Mouse (Mus musculus): Measurements from ENCODE around the gene Sco1. TPM values are rescaled to one million over a fixed set of nuclear protein-coding genes. Genes with fewer than 3 reads are reported as not detected.
"Not testable (repeated sequence)": the region's sequence is repeated elsewhere in the genome, so short reads cannot be mapped to it uniquely, and the experiment has no call there.

Gene Sco1
- polyA plus RNA-seq, 1 experiment from 2014 or later = 21.7 TPM

GRCm38 (mm10) chr11:67020948-67021347 lies 31.5 kb upstream of the Sco1 start:
- Histone ChIP-seq H3K36me3 (ENCODE audit: control insufficient read depth, insufficient read depth, low read length) (no peaks in the 10 kb centered on the region), H3K27ac (replicated peaks; ENCODE audit: low read depth, low read length) (no peak overlapping the region), H3K4me3 (ENCODE audit: low read depth, low read length) (no peak overlapping the region), H3K4me2 (ENCODE audit: low read depth, severe bottlenecking) (no peak overlapping the region), H3K27me3 (ENCODE audit: control insufficient read depth, insufficient read depth, low read length) (no peaks in the 10 kb centered on the region), H3K9me3 (ENCODE audit: control insufficient read depth, low read length) (no peaks in the 10 kb centered on the region), H3K9ac (ENCODE audit: low read length) (no peak overlapping the region), H3K4me1 (ENCODE audit: control insufficient read depth, insufficient read depth, low read length) (0 out of 2 replicates have a peak, but pooled peaks cover 3% of the 10 kb centered on the region)
- ATAC-seq (ENCODE audit: insufficient number of reproducible peaks, low FRiP score, low TSS enrichment, low read depth) (no peak), DNase-seq (ENCODE audit: low spot score) (peak; percentile 79)
- 3% methylated on average over 12 of the region's 12 CpGs for WGBS

DNA sequence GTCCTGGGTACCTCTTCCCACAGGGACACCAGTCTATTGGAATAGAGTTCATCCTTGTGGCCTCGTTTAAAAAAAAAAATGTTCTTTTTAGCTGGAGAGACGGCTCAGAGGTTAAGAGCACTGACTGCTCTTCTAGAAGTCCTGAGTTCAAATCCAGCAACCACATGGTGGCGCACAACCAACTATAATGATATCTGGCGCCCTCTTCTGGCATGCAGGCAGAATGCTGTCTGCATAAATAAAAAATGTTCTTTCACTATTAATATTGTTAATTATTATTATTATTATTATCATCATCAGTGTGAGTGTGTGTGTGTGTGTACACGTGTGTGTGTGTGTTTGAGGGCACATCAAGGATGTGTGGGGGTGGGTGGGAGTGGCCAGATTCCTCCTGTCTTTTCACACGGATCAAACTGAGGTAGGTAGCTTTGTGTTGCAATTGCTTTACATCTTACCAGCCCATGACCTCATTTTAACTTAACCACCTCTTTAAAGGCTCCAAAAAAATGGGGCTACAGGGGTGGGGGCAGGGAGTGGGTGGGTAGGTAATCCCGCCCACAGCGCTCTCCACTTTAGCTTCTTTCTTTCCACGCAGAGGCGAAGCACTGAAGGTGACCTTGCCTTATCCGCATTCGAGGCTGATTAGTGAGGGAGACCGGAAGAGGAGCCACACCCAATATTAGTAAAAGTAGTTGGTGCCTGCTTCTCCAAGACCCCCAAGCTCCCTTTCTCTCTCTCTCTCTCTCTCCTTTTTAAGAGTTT lies 29.9 kb upstream of the Sco1 start:
- DNase-seq (ENCODE audit: low spot score) = no peak
- Histone ChIP-seq H3K4me3 (ENCODE audit: low read depth, low read length) (no peak overlapping the region), H3K9me3 (ENCODE audit: control insufficient read depth, low read length) (no peaks in the 10 kb centered on the region), H3K36me3 (ENCODE audit: control insufficient read depth, insufficient read depth, low read length) (no peaks in the 10 kb centered on the region), H3K27me3 (ENCODE audit: control insufficient read depth, insufficient read depth, low read length) (no peaks in the 10 kb centered on the region), H3K27ac (replicated peaks; ENCODE audit: low read depth, low read length) (no peak overlapping the region), H3K9ac (ENCODE audit: low read length) (no peak overlapping the region), H3K4me2 (ENCODE audit: low read depth, severe bottlenecking) (no peak overlapping the region), H3K4me1 (ENCODE audit: control insufficient read depth, insufficient read depth, low read length) (0 out of 2 replicates have a peak, but pooled peaks cover 3% of the 10 kb centered on the region)
- ATAC-seq (ENCODE audit: insufficient number of reproducible peaks, low FRiP score, low TSS enrichment, low read depth) = no peak
- 90% methylated on average over 13 of the region's 13 CpGs for WGBS

- H3K4me1 ChIP-seq (ENCODE audit: control insufficient read depth, insufficient read depth, low read length); H3K4me2 ChIP-seq (ENCODE audit: low read depth, severe bottlenecking); ATAC-seq (ENCODE audit: insufficient number of reproducible peaks, low FRiP score, low TSS enrichment, low read depth); H3K9ac ChIP-seq (ENCODE audit: low read length); H3K36me3 ChIP-seq (ENCODE audit: control insufficient read depth, insufficient read depth, low read length); H3K27ac ChIP-seq (replicated peaks; ENCODE audit: low read depth, low read length); H3K9me3 ChIP-seq (ENCODE audit: control insufficient read depth, low read length); H3K27me3 ChIP-seq (ENCODE audit: control insufficient read depth, insufficient read depth, low read length); H3K4me3 ChIP-seq (ENCODE audit: low read depth, low read length); DNase-seq (ENCODE audit: low spot score): not testable (repeated sequence)
- WGBS = 33% methylated on average over 1 of the region's 1 CpGs
Measured at GRCm38 (mm10) chr11:67023191-67023590, 29.3 kb upstream of the Sco1 start.

- whole genome bisulfite sequencing = 41% methylated on average over 6 of the region's 6 CpGs
- Histone ChIP-seq H3K9me3 (ENCODE audit: control insufficient read depth, low read length) (no peaks in the 10 kb centered on the region), H3K4me2 (ENCODE audit: low read depth, severe bottlenecking) (no peak overlapping the region), H3K27me3 (ENCODE audit: control insufficient read depth, insufficient read depth, low read length) (no peaks in the 10 kb centered on the region), H3K4me3 (ENCODE audit: low read depth, low read length) (no peak overlapping the region), H3K9ac (ENCODE audit: low read length) (no peak overlapping the region), H3K36me3 (ENCODE audit: control insufficient read depth, insufficient read depth, low read length) (no peaks in the 10 kb centered on the region), H3K27ac (replicated peaks; ENCODE audit: low read depth, low read length) (no peak overlapping the region), H3K4me1 (ENCODE audit: control insufficient read depth, insufficient read depth, low read length) (no peaks in the 10 kb centered on the region)
- DNase-seq (ENCODE audit: low spot score) (no peak), ATAC-seq (ENCODE audit: insufficient number of reproducible peaks, low FRiP score, low TSS enrichment, low read depth) (no peak)
Measured at GRCm38 (mm10) chr11:67023802-67024340, 28.6 kb upstream of the Sco1 start.

- no peaks in the 10 kb centered on the region for H3K4me1 ChIP-seq (ENCODE audit: control insufficient read depth, insufficient read depth, low read length)
- H3K27ac ChIP-seq (replicated peaks; ENCODE audit: low read depth, low read length) = no peak within 1 kb of the TSS
- H3K9me3 ChIP-seq (ENCODE audit: control insufficient read depth, low read length) = no peaks in the 10 kb centered on the region
- peak; percentile 96 for ATAC-seq (ENCODE audit: insufficient number of reproducible peaks, low FRiP score, low TSS enrichment, low read depth)
- H3K36me3 ChIP-seq (ENCODE audit: control insufficient read depth, insufficient read depth, low read length) = no peaks in the 10 kb centered on the region
- WGBS = 3% methylated on average over 29 of the region's 35 CpGs
- H3K9ac ChIP-seq (ENCODE audit: low read length) = peak within 1 kb of the TSS; percentile 66
- peak; percentile 94 for DNase-seq (ENCODE audit: low spot score)
- H3K4me2 ChIP-seq (ENCODE audit: low read depth, severe bottlenecking) = peak within 1 kb of the TSS; percentile 47
- peak within 1 kb of the TSS; percentile 38 for H3K4me3 ChIP-seq (ENCODE audit: low read depth, low read length)
- H3K27me3 ChIP-seq (ENCODE audit: control insufficient read depth, insufficient read depth, low read length) = no peaks in the 10 kb centered on the region
Measured at GRCm38 (mm10) chr11:67024867-67025477, 27.5 kb upstream of the Sco1 start, which contains the start of gene Tmem220. Tmem220 (plus strand) TSS chr11:67025154.

GRCm38 (mm10) chr11:67030904-67031602 lies 21.4 kb upstream of the Sco1 start:
- Histone ChIP-seq H3K9ac (ENCODE audit: low read length) (no peak overlapping the region), H3K27ac (replicated peaks; ENCODE audit: low read depth, low read length) (no peak overlapping the region), H3K27me3 (ENCODE audit: control insufficient read depth, insufficient read depth, low read length) (no peaks in the 10 kb centered on the region), H3K4me3 (ENCODE audit: low read depth, low read length) (no peak overlapping the region), H3K9me3 (ENCODE audit: control insufficient read depth, low read length) (no peaks in the 10 kb centered on the region), H3K4me2 (ENCODE audit: low read depth, severe bottlenecking) (no peak overlapping the region), H3K4me1 (ENCODE audit: control insufficient read depth, insufficient read depth, low read length) (no peaks in the 10 kb centered on the region), H3K36me3 (ENCODE audit: control insufficient read depth, insufficient read depth, low read length) (no peaks in the 10 kb centered on the region)
- 55% methylated on average over 16 of the region's 16 CpGs for WGBS
- DNase-seq (ENCODE audit: low spot score) (no peak), ATAC-seq (ENCODE audit: insufficient number of reproducible peaks, low FRiP score, low TSS enrichment, low read depth) (no peak)

- WGBS = 65% methylated on average over 2 of the region's 2 CpGs
- H3K27ac ChIP-seq (replicated peaks; ENCODE audit: low read depth, low read length) = no peak overlapping the region
- no peak for ATAC-seq (ENCODE audit: insufficient number of reproducible peaks, low FRiP score, low TSS enrichment, low read depth)
- DNase-seq (ENCODE audit: low spot score) = no peak
- H3K4me2 ChIP-seq (ENCODE audit: low read depth, severe bottlenecking) = no peak overlapping the region
- no peak overlapping the region for H3K9ac ChIP-seq (ENCODE audit: low read length)
- H3K4me1 ChIP-seq (ENCODE audit: control insufficient read depth, insufficient read depth, low read length) = no peaks in the 10 kb centered on the region
- no peaks in the 10 kb centered on the region for H3K27me3 ChIP-seq (ENCODE audit: control insufficient read depth, insufficient read depth, low read length)
- no peak overlapping the region for H3K4me3 ChIP-seq (ENCODE audit: low read depth, low read length)
- no peaks in the 10 kb centered on the region for H3K9me3 ChIP-seq (ENCODE audit: control insufficient read depth, low read length)
- no peaks in the 10 kb centered on the region for H3K36me3 ChIP-seq (ENCODE audit: control insufficient read depth, insufficient read depth, low read length)
Measured at GRCm38 (mm10) chr11:67031603-67031915, 20.9 kb upstream of the Sco1 start.

- DNase-seq (ENCODE audit: low spot score) (no peak), ATAC-seq (ENCODE audit: insufficient number of reproducible peaks, low FRiP score, low TSS enrichment, low read depth) (no peak)
- Histone ChIP-seq H3K4me2 (ENCODE audit: low read depth, severe bottlenecking) (no peak overlapping the region), H3K36me3 (ENCODE audit: control insufficient read depth, insufficient read depth, low read length) (peaks cover 2% of the 10 kb centered on the region; the same call in 1 of the 2 replicates), H3K9me3 (ENCODE audit: control insufficient read depth, low read length) (no peaks in the 10 kb centered on the region), H3K27ac (replicated peaks; ENCODE audit: low read depth, low read length) (no peak overlapping the region), H3K4me1 (ENCODE audit: control insufficient read depth, insufficient read depth, low read length) (no peaks in the 10 kb centered on the region), H3K27me3 (ENCODE audit: control insufficient read depth, insufficient read depth, low read length) (no peaks in the 10 kb centered on the region), H3K9ac (ENCODE audit: low read length) (no peak overlapping the region), H3K4me3 (ENCODE audit: low read depth, low read length) (no peak overlapping the region)
- 86% methylated on average over 4 of the region's 4 CpGs for WGBS
Measured at GRCm38 (mm10) chr11:67034775-67035485, 17.5 kb upstream of the Sco1 start.
